Mouse (Mus musculus) hindbrain, embryonic 13.5 days (tissue): ENCODE measurements around the gene Rdh7. TPM values are rescaled to one million over a fixed set of nuclear protein-coding genes. Genes with fewer than 3 reads are reported as not detected.
"Not testable (repeated sequence)": the region's sequence is repeated elsewhere in the genome, so short reads cannot be mapped to it uniquely, and the experiment has no call there.

Experiments
- ATAC-seq: fragments of 200-750 bp; cut with Nextera tagmentation; 2 replicates; pipeline ENCODE4 v1.8.0; 2017; ENCODE audit warnings: moderate TSS enrichment; ENCODE audit not compliant: low FRiP score
- H3K27ac ChIP-seq: fragments of 300-500 bp; sonication (generic); 2 replicates; pipeline ENCODE4 v1.5.1; 2015; ENCODE audit warnings: inconsistent platforms, mild to moderate bottlenecking, moderate library complexity
- H3K27me3 ChIP-seq: fragments of 300-500 bp; sonication (generic); 2 replicates; pipeline ENCODE4 v1.6.1; 2015; ENCODE audit warnings: mild to moderate bottlenecking, inconsistent platforms
- H3K36me3 ChIP-seq: fragments of 300-500 bp; sonication (generic); 2 replicates; pipeline ENCODE4 v1.6.1; 2015; ENCODE audit warnings: mild to moderate bottlenecking, inconsistent platforms
- H3K4me1 ChIP-seq: fragments of 300-500 bp; sonication (generic); replicated peaks from 2 replicates; pipeline ENCODE4 v1.6.1; 2015; ENCODE audit warnings: inconsistent platforms
- H3K4me2 ChIP-seq: fragments of 300-500 bp; sonication (generic); 2 replicates; pipeline ENCODE4 v1.6.1; 2015; ENCODE audit warnings: inconsistent platforms, mild to moderate bottlenecking, moderate library complexity
- H3K4me3 ChIP-seq: fragments of 300-500 bp; sonication (generic); 2 replicates; pipeline ENCODE4 v1.5.1; 2015; ENCODE audit warnings: mild to moderate bottlenecking, inconsistent platforms
- H3K9ac ChIP-seq: fragments of 300-500 bp; sonication (generic); 2 replicates; pipeline ENCODE4 v1.6.1; 2015; ENCODE audit warnings: mild to moderate bottlenecking, inconsistent platforms
- H3K9me3 ChIP-seq: fragments of 300-500 bp; sonication (generic); 2 replicates; pipeline ENCODE4 v1.6.1; 2016; ENCODE audit warnings: inconsistent platforms
- WGBS: fragments of 180-500 bp; shearing (Covaris S2); methylation state at CpG from one replicate; pipeline ENCODE4 v1.1.7; 2015; 5-methylcytosine and 5-hydroxymethylcytosine counted together
- polyA plus RNA-seq: library from polyadenylated mRNA; unstranded; fragments of >200 nt; fragmentation: Nextera tagmentation; extraction: Ambion mirVana; gene quantifications from 2 replicates; pipeline ENCODE4 v1.2.1, GENCODE M21; 2015

Rdh7 gene
- polyA plus RNA-seq: not detected in 2 replicates

GRCm38 (mm10) chr10:127888605-127889004 is at the start of gene Rdh7:
Gene Rdh7 (minus strand): TSS chr10:127888817.
- no peak within 1 kb of the TSS for H3K4me2 ChIP-seq
- H3K27me3 ChIP-seq: no peaks in the 10 kb centered on the region
- 0 out of 2 replicates have a peak, but pooled peaks cover 4% of the 10 kb centered on the region for H3K4me1 ChIP-seq
- ATAC-seq: no peak
- no peak within 1 kb of the TSS for H3K27ac ChIP-seq
- no peaks in the 10 kb centered on the region for H3K9me3 ChIP-seq
- no peak within 1 kb of the TSS for H3K4me3 ChIP-seq
- no peaks in the 10 kb centered on the region for H3K36me3 ChIP-seq
- H3K9ac ChIP-seq: no peak within 1 kb of the TSS

DNA sequence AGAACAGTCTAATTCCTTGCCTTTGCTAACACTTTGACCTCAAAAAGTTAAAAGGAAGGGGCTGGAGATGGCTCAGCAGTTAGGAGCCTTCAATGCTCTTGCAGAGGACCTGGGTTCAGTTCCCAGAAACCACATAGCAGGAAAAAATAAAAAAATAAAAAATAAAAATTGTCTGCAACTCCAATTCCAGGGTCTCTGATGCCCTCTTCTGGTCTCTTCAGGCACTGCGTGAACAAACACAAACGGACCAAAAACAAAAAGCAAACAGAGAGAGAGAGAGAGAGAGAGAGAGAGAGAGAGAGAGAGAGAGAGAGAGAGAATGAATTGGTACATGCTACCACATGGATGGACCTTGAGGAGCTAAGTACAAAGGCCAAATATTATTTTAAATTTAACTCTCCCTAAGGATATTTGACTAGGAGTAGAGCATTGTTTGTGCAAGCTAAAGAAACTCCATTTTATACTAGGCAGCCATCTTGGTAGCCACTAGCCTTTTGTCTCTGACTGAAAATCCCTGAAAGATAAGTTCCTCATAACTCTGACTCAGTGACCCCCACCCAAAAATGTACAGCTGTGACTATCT is 48.9 kb upstream of the Rdh7 start:
- H3K4me3 ChIP-seq: no peak overlapping the region
- WGBS: 0% methylated on average over 2 of the region's 2 CpGs
- H3K9me3 ChIP-seq: no peaks in the 10 kb centered on the region
- H3K9ac ChIP-seq: no peak overlapping the region
- no peaks in the 10 kb centered on the region for H3K36me3 ChIP-seq
- H3K4me2 ChIP-seq: no peak overlapping the region
- H3K4me1 ChIP-seq: no peaks in the 10 kb centered on the region
- no peak for ATAC-seq
- no peak overlapping the region for H3K27ac ChIP-seq
- H3K27me3 ChIP-seq: no peaks in the 10 kb centered on the region

DNA sequence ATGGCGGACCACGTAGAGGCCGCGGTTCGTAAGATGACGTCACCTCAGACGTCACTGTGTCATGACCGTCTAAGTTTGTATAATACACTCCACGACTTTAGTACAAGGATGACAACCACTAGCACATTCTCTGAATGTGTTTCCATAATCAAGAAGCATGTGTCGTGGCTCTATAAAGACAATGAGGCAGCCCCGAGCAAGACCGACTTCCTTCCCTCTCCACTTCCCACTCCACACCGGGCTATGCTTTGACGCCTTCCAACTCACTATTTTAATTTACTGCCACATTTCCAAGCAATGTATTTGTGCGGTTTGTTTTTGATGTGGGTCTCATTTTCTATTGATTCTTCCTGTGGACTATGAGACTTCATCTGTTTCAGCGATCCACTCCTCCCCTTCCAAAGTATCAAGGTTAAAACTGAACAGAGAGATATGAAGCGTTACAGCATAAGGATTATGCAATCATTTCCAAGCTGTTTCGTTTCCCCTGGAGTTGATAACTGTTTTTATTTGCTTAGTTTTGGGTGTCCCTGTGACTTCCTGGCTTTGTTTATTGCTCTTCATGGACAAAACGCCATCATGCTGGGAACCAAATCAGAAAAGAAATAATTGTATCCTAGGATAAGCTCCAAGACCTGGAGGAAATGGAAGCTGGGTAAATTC is 48.3 kb upstream of the Rdh7 start:
- no peak overlapping the region for H3K27ac ChIP-seq
- H3K9ac ChIP-seq: no peak overlapping the region
- no peak overlapping the region for H3K4me2 ChIP-seq
- 88% methylated on average over 19 of the region's 19 CpGs for WGBS
- H3K36me3 ChIP-seq: no peaks in the 10 kb centered on the region
- no peak for ATAC-seq
- H3K27me3 ChIP-seq: no peaks in the 10 kb centered on the region
- no peak overlapping the region for H3K4me3 ChIP-seq
- no peaks in the 10 kb centered on the region for H3K4me1 ChIP-seq
- H3K9me3 ChIP-seq: no peaks in the 10 kb centered on the region

DNA sequence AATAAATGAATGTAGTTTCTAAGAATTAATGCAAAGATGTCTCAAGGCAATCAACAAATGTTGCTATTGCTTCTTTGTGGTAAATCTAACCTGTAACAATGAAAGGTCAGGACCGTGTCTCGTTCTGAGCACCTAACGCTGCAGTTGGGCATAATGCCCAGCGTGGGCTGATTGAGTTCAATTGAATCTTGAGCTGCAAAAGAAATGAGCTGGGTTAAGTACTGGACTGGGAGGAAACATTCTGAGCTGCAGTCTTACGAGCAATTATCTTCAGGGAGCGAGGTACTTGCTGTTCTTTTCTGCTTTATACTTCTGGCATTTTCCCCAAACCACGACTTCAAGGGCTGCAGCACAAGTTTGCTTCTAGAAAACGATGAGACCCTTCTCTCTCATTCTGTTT is 47.7 kb upstream of the Rdh7 start:
- H3K36me3 ChIP-seq: no peaks in the 10 kb centered on the region
- H3K9me3 ChIP-seq: no peaks in the 10 kb centered on the region
- H3K4me2 ChIP-seq: no peak overlapping the region
- no peak for ATAC-seq
- no peaks in the 10 kb centered on the region for H3K27me3 ChIP-seq
- H3K4me1 ChIP-seq: no peaks in the 10 kb centered on the region
- H3K9ac ChIP-seq: no peak overlapping the region
- H3K4me3 ChIP-seq: no peak overlapping the region
- H3K27ac ChIP-seq: no peak overlapping the region
- 85% methylated on average over 8 of the region's 8 CpGs for WGBS

- H3K9me3 ChIP-seq: no peaks in the 10 kb centered on the region; the same call in 1 of the 2 replicates
- H3K4me1 ChIP-seq: no peaks in the 10 kb centered on the region
- H3K4me2 ChIP-seq: no peak overlapping the region
- H3K27me3 ChIP-seq: no peaks in the 10 kb centered on the region
- no peak overlapping the region for H3K9ac ChIP-seq
- no peak for ATAC-seq
- H3K36me3 ChIP-seq: no peaks in the 10 kb centered on the region
- no peak overlapping the region for H3K4me3 ChIP-seq
- 77% methylated on average over 8 of the region's 8 CpGs for WGBS
- no peak overlapping the region for H3K27ac ChIP-seq
These were observed 43.8 kb upstream of the Rdh7 start for GRCm38 (mm10) chr10:127932290-127932926.

DNA sequence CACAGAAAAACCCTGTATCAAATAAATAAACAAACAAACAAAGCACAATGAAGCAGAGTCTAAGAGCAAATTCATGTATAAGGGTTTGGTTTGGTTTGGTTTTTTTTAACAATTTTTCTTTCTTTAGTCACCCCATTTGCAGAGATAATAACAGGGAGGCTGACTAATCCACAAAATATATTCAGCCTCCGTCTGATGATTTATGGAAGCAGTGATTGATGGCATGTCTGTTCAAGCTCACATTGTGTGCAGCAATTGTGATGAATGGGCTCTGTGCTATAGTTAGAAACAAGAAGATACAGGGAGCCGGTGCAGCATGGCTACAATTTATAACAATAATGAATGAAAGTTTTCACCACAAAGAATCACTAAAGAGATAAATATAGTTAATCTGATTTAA is 39.1 kb upstream of the Rdh7 start:
- Histone ChIP-seq H3K27me3 (no peaks in the 10 kb centered on the region), H3K36me3 (no peaks in the 10 kb centered on the region), H3K4me1 (0 out of 2 replicates have a peak, but pooled peaks cover 3% of the 10 kb centered on the region), H3K9me3 (no peaks in the 10 kb centered on the region; the same call in 1 of the 2 replicates), H3K4me2 (no peak overlapping the region), H3K4me3 (no peak overlapping the region), H3K9ac (no peak overlapping the region), H3K27ac (no peak overlapping the region)
- 59% methylated on average over 2 of the region's 2 CpGs for WGBS
- ATAC-seq: no peak

GRCm38 (mm10) chr10:127924597-127925378 is 36.2 kb upstream of the Rdh7 start:
- Histone ChIP-seq H3K4me3 (no peak overlapping the region), H3K9me3 (no peaks in the 10 kb centered on the region; the same call in 1 of the 2 replicates), H3K4me1 (0 out of 2 replicates have a peak, but pooled peaks cover 3% of the 10 kb centered on the region), H3K36me3 (no peaks in the 10 kb centered on the region), H3K27ac (no peak overlapping the region), H3K4me2 (no peak overlapping the region), H3K27me3 (no peaks in the 10 kb centered on the region), H3K9ac (no peak overlapping the region)
- ATAC-seq: no peak
- WGBS: 68% methylated on average over 7 of the region's 7 CpGs

DNA sequence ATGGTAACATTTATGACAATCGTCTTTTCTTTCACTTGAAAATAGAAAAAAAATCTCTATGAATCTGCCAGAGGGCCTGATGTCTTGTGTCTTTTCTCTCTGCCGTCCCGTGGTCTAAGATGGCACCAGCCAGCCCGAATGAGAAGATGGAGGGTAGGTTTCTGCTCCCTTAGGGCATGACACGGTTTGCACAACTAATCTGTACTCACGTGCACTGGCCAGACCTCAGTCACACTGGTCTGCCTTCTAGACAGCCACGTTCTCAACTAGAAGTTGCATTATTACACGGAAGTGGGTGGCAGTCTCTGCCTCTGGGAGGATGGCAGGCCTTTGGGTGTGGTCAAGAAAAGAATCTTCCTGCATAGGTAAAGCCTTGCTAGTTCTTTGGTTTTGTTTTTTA is 34.4 kb upstream of the Rdh7 start:
- no peaks in the 10 kb centered on the region for H3K27me3 ChIP-seq
- ATAC-seq: no peak
- H3K9ac ChIP-seq: no peak overlapping the region
- 0 out of 2 replicates have a peak, but pooled peaks cover 3% of the 10 kb centered on the region for H3K4me1 ChIP-seq
- H3K4me2 ChIP-seq: no peak overlapping the region
- no peak overlapping the region for H3K4me3 ChIP-seq
- 89% methylated on average over 8 of the region's 8 CpGs for WGBS
- H3K36me3 ChIP-seq: no peaks in the 10 kb centered on the region
- H3K27ac ChIP-seq: no peak overlapping the region
- H3K9me3 ChIP-seq: no peaks in the 10 kb centered on the region

- Histone ChIP-seq H3K4me3 (no peak overlapping the region), H3K36me3 (no peaks in the 10 kb centered on the region), H3K9me3 (no peaks in the 10 kb centered on the region), H3K4me2 (no peak overlapping the region), H3K27me3 (no peaks in the 10 kb centered on the region), H3K27ac (no peak overlapping the region), H3K4me1 (0 out of 2 replicates have a peak, but pooled peaks cover 3% of the 10 kb centered on the region), H3K9ac (no peak overlapping the region)
- 80% methylated on average over 1 of the region's 1 CpGs for WGBS
- ATAC-seq: no peak
These were observed 33.6 kb upstream of the Rdh7 start for GRCm38 (mm10) chr10:127922241-127922640.

DNA sequence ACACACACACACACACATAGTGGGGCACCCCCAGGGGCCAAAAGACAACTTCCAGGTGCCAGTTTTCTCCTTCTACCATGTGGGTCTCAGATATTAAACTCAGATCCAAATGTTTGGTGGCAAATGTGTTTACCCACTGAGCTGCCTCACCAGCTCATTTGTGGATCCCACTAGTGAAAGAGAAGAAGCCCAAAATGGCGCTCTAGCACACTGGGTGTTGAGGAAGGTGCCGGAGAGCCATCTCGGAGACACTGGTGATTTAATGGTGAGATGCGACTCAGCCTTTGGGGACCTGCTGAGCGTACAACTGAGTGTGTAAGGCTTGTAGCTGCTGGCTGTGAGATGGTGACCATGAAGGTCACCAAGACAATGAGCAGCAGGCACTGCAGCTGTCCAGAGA is 29.0 kb upstream of the Rdh7 start:
- Histone ChIP-seq H3K36me3 (no peaks in the 10 kb centered on the region), H3K27me3 (no peaks in the 10 kb centered on the region), H3K27ac (no peak overlapping the region), H3K9ac (no peak overlapping the region), H3K9me3 (no peaks in the 10 kb centered on the region), H3K4me2 (no peak overlapping the region), H3K4me3 (no peak overlapping the region), H3K4me1 (no peaks in the 10 kb centered on the region)
- no peak for ATAC-seq
- 95% methylated on average over 5 of the region's 5 CpGs for WGBS

- not testable (repeated sequence) for H3K27me3 ChIP-seq, H3K9ac ChIP-seq, H3K4me1 ChIP-seq, H3K36me3 ChIP-seq, H3K4me2 ChIP-seq, H3K27ac ChIP-seq, ATAC-seq, H3K9me3 ChIP-seq, H3K4me3 ChIP-seq
- 83% methylated on average over 3 of the region's 3 CpGs for WGBS
These were observed 28.6 kb upstream of the Rdh7 start for GRCm38 (mm10) chr10:127917183-127917582.

DNA sequence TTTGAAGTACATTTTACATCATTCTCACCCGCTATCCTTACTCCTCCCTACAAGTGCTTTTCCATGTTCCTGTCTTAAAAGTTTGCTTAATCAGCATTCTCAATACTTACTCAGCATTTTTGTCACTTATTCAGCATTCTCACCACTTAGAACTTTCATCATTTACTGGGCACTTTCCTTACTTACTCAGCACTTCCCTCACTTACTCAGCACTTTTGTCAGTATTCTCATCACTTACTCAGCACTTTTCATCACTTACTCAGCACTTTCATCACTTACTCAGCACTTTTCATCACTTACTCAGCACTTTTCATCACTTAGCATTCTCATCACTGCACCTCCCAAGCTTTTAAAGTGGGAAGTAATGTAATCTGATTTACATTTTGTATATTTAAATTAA is 27.0 kb upstream of the Rdh7 start:
- H3K27ac ChIP-seq: no peak overlapping the region
- WGBS: 84% methylated on average over 1 of the region's 1 CpGs

More for the DNA sequence above, 27.0 kb upstream of the Rdh7 start:
- no peak overlapping the region for H3K9ac ChIP-seq
- H3K27me3 ChIP-seq: no peaks in the 10 kb centered on the region
- no peak overlapping the region for H3K4me3 ChIP-seq
- ATAC-seq: no peak
- H3K4me1 ChIP-seq: no peaks in the 10 kb centered on the region
- no peak overlapping the region for H3K4me2 ChIP-seq
- H3K9me3 ChIP-seq: no peaks in the 10 kb centered on the region
- no peaks in the 10 kb centered on the region for H3K36me3 ChIP-seq
